Mouse (Mus musculus): ENCODE measurements around the gene Thbs3.

GRCm38 (mm10) chr3:89219546-89219945 is 4.6 kb downstream of the Thbs3 start:
- TF ChIP-seq CTCF (IDR thresholded peaks at IDR 0.05; ENCODE audit: insufficient read depth, low read depth, low read length) = no peak
- TF ChIP-seq POLR2A (IDR thresholded peaks at IDR 0.05; ENCODE audit: insufficient read depth, low read depth, low read length) = no peak
